Mouse (Mus musculus) lung, embryonic 16.5 days (tissue): ENCODE results near the gene Traf7. TPM values are rescaled to one million over a fixed set of nuclear protein-coding genes. Genes with fewer than 3 reads are reported as not detected.

Source experiments
- ATAC-seq: fragments of 200-750 bp; cut with Nextera tagmentation; 2 replicates; pipeline ENCODE4 v1.8.0; 2017; ENCODE audit warnings: low read depth, mild to moderate bottlenecking, moderate library complexity
- H3K27ac ChIP-seq: fragments of 300-500 bp; sonication (generic); 2 replicates; pipeline ENCODE4 v1.5.1; 2014; ENCODE audit warnings: mild to moderate bottlenecking, control low read depth, low read length
- H3K27me3 ChIP-seq: fragments of 300-500 bp; sonication (generic); 2 replicates; pipeline ENCODE4 v1.6.1; 2014; ENCODE audit warnings: low read depth, low read length, mixed read lengths; ENCODE audit not compliant: control insufficient read depth, insufficient read depth
- H3K36me3 ChIP-seq: fragments of 300-500 bp; sonication (generic); 2 replicates; pipeline ENCODE4 v1.6.1; 2014; ENCODE audit warnings: low read length; ENCODE audit not compliant: control insufficient read depth, insufficient read depth
- H3K4me1 ChIP-seq: fragments of 300-500 bp; sonication (generic); replicated peaks from 2 replicates; pipeline ENCODE4 v1.6.1; 2014; ENCODE audit warnings: low read length, mixed read lengths; ENCODE audit not compliant: control insufficient read depth, insufficient read depth
- H3K4me2 ChIP-seq: fragments of 300-500 bp; sonication (generic); 2 replicates; pipeline ENCODE4 v1.6.1; 2014; ENCODE audit warnings: low read depth, low read length, control low read depth
- H3K4me3 ChIP-seq: fragments of 300-500 bp; sonication (generic); 2 replicates; pipeline ENCODE4 v1.5.1; 2014; ENCODE audit warnings: mild to moderate bottlenecking, low read length, control low read depth
- H3K9ac ChIP-seq: fragments of 300-500 bp; sonication (generic); 2 replicates; pipeline ENCODE4 v1.6.1; 2014; ENCODE audit warnings: low read length, control low read depth
- H3K9me3 ChIP-seq: fragments of 300-500 bp; sonication (generic); 2 replicates; pipeline ENCODE4 v1.6.1; 2016; ENCODE audit warnings: low read length; ENCODE audit not compliant: control insufficient read depth
- whole genome bisulfite sequencing: fragments of 180-500 bp; shearing (Covaris S2); extraction: QIAGEN DNeasy Blood & Tissue Kit; methylation state at CpG from one replicate; pipeline ENCODE4 v1.1.7; 2014; 5-methylcytosine and 5-hydroxymethylcytosine counted together
- polyA plus RNA-seq: library from polyadenylated mRNA; unstranded; fragments of >200 nt; fragmentation: Nextera tagmentation; extraction: Ambion mirVana; gene quantifications from 2 replicates; pipeline ENCODE4 v1.2.1, GENCODE M21; 2015

The Traf7 gene
- polyA plus RNA-seq, 1 experiment from 2014 or later: 90.9 TPM

DNA sequence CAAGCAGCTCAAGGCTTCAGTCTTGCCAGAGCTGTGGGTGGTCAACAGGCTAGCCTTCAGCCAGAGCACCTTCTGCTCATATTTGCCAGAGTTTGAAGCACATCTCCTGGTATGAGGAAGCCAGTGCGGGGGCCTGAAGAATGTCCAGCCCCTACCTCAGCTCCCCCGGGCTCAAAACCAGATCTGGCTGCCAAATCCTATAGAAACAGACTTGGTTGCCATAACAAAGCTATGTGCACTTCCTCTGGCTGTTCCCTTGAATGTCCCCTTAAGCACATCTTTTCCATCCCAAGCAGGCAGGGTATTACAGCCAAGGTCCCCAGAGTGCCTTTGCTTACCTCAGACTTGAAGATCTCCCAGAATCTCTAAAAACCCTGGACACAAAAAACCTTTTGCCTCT, 3.0 kb downstream of the Traf7 start:
- Histone ChIP-seq H3K4me2 (no peak overlapping the region), H3K36me3 (peaks cover 6% of the 10 kb centered on the region), H3K4me3 (no peak overlapping the region), H3K9ac (peak overlapping the region; percentile 27; the same call in 1 of the 2 replicates), H3K9me3 (no peaks in the 10 kb centered on the region), H3K27me3 (no peaks in the 10 kb centered on the region), H3K4me1 (peaks cover 24% of the 10 kb centered on the region), H3K27ac (no peak overlapping the region)
- 59% methylated on average over 2 of the region's 2 CpGs for WGBS
- ATAC-seq: no peak

- no peak for ATAC-seq
- Histone ChIP-seq H3K9me3 (no peaks in the 10 kb centered on the region), H3K27me3 (no peaks in the 10 kb centered on the region), H3K36me3 (peaks cover 26% of the 10 kb centered on the region), H3K27ac (no peak overlapping the region), H3K4me2 (no peak overlapping the region), H3K4me1 (peaks cover 5% of the 10 kb centered on the region), H3K9ac (no peak overlapping the region), H3K4me3 (no peak overlapping the region)
- WGBS: 83% methylated on average over 4 of the region's 4 CpGs
Measured at GRCm38 (mm10) chr17:24520450-24520849, 7.3 kb downstream of the Traf7 start.

GRCm38 (mm10) chr17:24514270-24515257, 13.2 kb downstream of the Traf7 start:
- WGBS: 78% methylated on average over 24 of the region's 24 CpGs
- Histone ChIP-seq H3K4me3 (peak overlapping the region; percentile 34), H3K9ac (peak overlapping the region; percentile 59)

GRCm38 (mm10) chr17:24513609-24514008, 14.1 kb downstream of the Traf7 start:
- H3K4me3 ChIP-seq: peak overlapping the region; percentile 34
- H3K27ac ChIP-seq: no peak overlapping the region
- H3K27me3 ChIP-seq: no peaks in the 10 kb centered on the region
- peak overlapping the region; percentile 49 for H3K4me2 ChIP-seq
- peak overlapping the region; percentile 59; the same call in 1 of the 2 replicates for H3K9ac ChIP-seq
- H3K9me3 ChIP-seq: no peaks in the 10 kb centered on the region
- ATAC-seq: peak; percentile 59; the same call in 1 of the 2 replicates
- peaks cover 53% of the 10 kb centered on the region for H3K36me3 ChIP-seq
- WGBS: 45% methylated on average over 5 of the region's 5 CpGs
- no peaks in the 10 kb centered on the region for H3K4me1 ChIP-seq

More at GRCm38 (mm10) chr17:24514270-24515257, 13.2 kb downstream of the Traf7 start:
- peak; percentile 73 for ATAC-seq
- no peaks in the 10 kb centered on the region for H3K9me3 ChIP-seq
- H3K27ac ChIP-seq: peak overlapping the region; percentile 81
- H3K4me2 ChIP-seq: peak overlapping the region; percentile 49
- H3K36me3 ChIP-seq: peaks cover 48% of the 10 kb centered on the region
- H3K4me1 ChIP-seq: no peaks in the 10 kb centered on the region
- no peaks in the 10 kb centered on the region for H3K27me3 ChIP-seq

DNA sequence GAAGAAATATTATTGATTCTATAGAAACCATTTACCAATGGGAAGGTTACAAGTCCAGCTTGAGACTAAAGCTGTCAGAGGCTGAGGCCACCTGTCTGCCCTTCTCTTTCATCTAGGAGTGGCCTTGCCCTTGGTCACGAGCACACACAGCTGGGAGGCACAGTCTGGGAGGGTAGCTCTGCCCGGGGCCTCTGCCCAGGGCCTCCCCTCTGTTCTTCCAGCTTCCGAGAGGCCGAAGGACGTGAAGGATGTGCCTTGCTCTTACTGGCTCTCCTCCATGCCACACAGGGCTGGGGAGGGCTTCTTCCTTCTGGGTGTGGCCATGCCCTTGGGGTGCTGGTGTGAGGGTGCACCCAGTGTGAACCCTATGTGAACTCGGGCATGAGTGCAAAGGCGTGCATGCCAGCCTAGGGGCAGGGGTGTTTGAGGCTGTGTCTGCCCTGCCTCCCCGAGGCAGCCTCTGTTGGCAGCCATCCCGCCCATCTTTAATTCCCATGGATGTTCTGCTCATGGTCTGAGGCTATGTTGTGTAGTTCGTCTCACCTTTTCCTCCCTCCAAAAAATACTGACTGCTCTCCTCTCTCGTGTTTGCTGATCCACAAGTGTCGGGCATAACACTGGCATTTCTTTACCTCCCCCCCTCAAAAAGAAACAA, 19.8 kb downstream of the Traf7 start:
- no peak overlapping the region for H3K4me2 ChIP-seq
- H3K27me3 ChIP-seq: no peaks in the 10 kb centered on the region
- no peak overlapping the region for H3K9ac ChIP-seq
- no peak for ATAC-seq
- no peaks in the 10 kb centered on the region for H3K9me3 ChIP-seq
- no peak overlapping the region for H3K4me3 ChIP-seq
- 75% methylated on average over 12 of the region's 12 CpGs for WGBS
- peaks cover 37% of the 10 kb centered on the region for H3K36me3 ChIP-seq
- no peak overlapping the region for H3K27ac ChIP-seq
- 0 out of 2 replicates have a peak, but pooled peaks cover 2% of the 10 kb centered on the region for H3K4me1 ChIP-seq

- Histone ChIP-seq H3K9ac (no peak overlapping the region), H3K36me3 (peaks cover 37% of the 10 kb centered on the region), H3K27me3 (no peaks in the 10 kb centered on the region), H3K4me3 (no peak overlapping the region), H3K9me3 (no peaks in the 10 kb centered on the region), H3K27ac (no peak overlapping the region), H3K4me2 (no peak overlapping the region), H3K4me1 (0 out of 2 replicates have a peak, but pooled peaks cover 2% of the 10 kb centered on the region)
- WGBS: 38% methylated on average over 18 of the region's 19 CpGs
- peak; percentile 6; the same call in 1 of the 2 replicates for ATAC-seq
Measured at GRCm38 (mm10) chr17:24507129-24507664, 20.5 kb downstream of the Traf7 start.

- Histone ChIP-seq H3K4me3 (peak overlapping the region; percentile 3; the same call in 1 of the 2 replicates), H3K9ac (peak overlapping the region; percentile 57; the same call in 1 of the 2 replicates), H3K36me3 (peaks cover 31% of the 10 kb centered on the region), H3K9me3 (no peaks in the 10 kb centered on the region), H3K27me3 (no peaks in the 10 kb centered on the region), H3K27ac (no peak overlapping the region), H3K4me2 (peak overlapping the region; percentile 43; the same call in 1 of the 2 replicates), H3K4me1 (0 out of 2 replicates have a peak, but pooled peaks cover 2% of the 10 kb centered on the region)
- 29% methylated on average over 36 of the region's 36 CpGs for WGBS
- peak; percentile 40; the same call in 1 of the 2 replicates for ATAC-seq
Measured at GRCm38 (mm10) chr17:24506332-24507070, 21.2 kb downstream of the Traf7 start.

- no peak overlapping the region for H3K4me2 ChIP-seq
- 0 out of 2 replicates have a peak, but pooled peaks cover 2% of the 10 kb centered on the region for H3K4me1 ChIP-seq
- 88% methylated on average over 30 of the region's 30 CpGs for WGBS
- H3K4me3 ChIP-seq: no peak overlapping the region
- H3K9ac ChIP-seq: no peak overlapping the region
- H3K27ac ChIP-seq: no peak overlapping the region
- H3K27me3 ChIP-seq: no peaks in the 10 kb centered on the region
- peaks cover 21% of the 10 kb centered on the region for H3K36me3 ChIP-seq
- no peaks in the 10 kb centered on the region for H3K9me3 ChIP-seq
- no peak for ATAC-seq
Measured at GRCm38 (mm10) chr17:24505286-24505955, 22.3 kb downstream of the Traf7 start.
